Comparison of ENCODE assay signal across 9 mouse cellular contexts in the genomic region with DNA sequence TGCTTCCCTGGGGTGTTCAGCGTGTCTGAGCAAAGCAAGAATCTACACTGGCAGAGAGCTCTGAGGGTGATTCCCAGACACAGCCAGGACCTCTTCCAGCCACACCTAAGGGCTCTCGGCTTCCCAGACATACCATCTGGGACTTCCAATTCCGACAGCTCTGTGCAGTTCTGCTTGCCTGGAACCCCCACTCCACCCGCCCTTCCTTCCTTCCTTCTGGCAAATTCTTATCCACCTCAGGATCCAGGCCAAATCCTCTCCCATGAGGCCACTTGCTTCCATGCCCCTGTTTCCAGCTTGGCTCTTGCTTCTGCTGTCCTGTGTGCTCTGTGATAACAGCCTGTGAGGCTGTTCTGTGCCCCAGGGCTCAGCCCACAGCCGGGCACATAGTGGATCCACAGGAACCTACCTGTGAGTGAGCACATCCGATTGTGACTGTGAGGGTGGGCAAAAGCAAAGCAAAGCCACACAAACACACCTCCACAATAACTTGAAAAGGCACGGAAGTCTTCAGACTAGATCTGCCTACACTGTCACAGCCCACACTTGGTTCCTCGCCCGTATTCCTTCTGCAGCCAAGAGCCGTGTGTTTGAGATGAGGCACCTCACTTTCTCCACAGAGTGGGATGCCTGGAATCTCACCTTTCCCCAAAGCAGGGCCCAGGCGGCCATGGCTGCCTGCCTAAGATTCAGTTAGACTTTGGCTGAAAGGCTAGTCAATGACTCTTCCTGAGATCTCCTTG. TPM values are rescaled to one million over a fixed set of nuclear protein-coding genes. Genes with fewer than 3 reads are reported as not detected.
DNase-seq lines count a peak whose midpoint lies in the region; ATAC-seq lines count a peak whose summit lies in the region.
"Had no signal": no experiment of that assay in that cellular context is flagged by ENCODE, and none has a peak within 500 bp of the region (broad histone marks: within the 10 kb centered on the region; RNA-seq: fewer than 3 reads in every experiment).

No protein-coding gene starts in this region.

- H3K4me2 ChIP-seq in forebrain, embryonic 16.5 days (ENCODE audit: low read length), result no peak overlapping the region
- H3K4me2 ChIP-seq in forebrain, embryonic 13.5 days, result no peak overlapping the region
- H3K4me2 ChIP-seq: limb, embryonic 13.5 days had no signal

- peak; percentile 68 for ATAC-seq in forebrain, embryonic 16.5 days
- no peak; the same call in 1 of the 2 replicates for ATAC-seq in forebrain, embryonic 13.5 days
- no peak for ATAC-seq in megakaryocyte, adult 5-6 weeks (ENCODE audit: poor library complexity, severe bottlenecking)

- H3K9ac ChIP-seq in forebrain, embryonic 16.5 days (replicated peaks; ENCODE audit: low read depth, low read length), result no peak overlapping the region
- no peak overlapping the region for H3K9ac ChIP-seq in forebrain, embryonic 13.5 days
- H3K9ac ChIP-seq: limb, embryonic 13.5 days had no signal

- WGBS in forebrain, embryonic 16.5 days, result 76% methylated on average over 11 of the region's 11 CpGs
- WGBS in forebrain, embryonic 13.5 days, result 82% methylated on average over 11 of the region's 11 CpGs

- no peaks in the 10 kb centered on the region for H3K27me3 ChIP-seq in forebrain, embryonic 16.5 days (replicated peaks; ENCODE audit: control insufficient read depth, insufficient read depth, low read length)
- no peaks in the 10 kb centered on the region for H3K27me3 ChIP-seq in forebrain, embryonic 13.5 days
- H3K27me3 ChIP-seq: limb, embryonic 13.5 days had no signal

- H3K36me3 ChIP-seq in forebrain, embryonic 16.5 days (ENCODE audit: control insufficient read depth, insufficient read depth), result no peaks in the 10 kb centered on the region
- no peaks in the 10 kb centered on the region for H3K36me3 ChIP-seq in forebrain, embryonic 13.5 days (ENCODE audit: poor library complexity, severe bottlenecking)
- H3K36me3 ChIP-seq: limb, embryonic 13.5 days had no signal

- peak; percentile 37 for DNase-seq in urinary bladder, postnatal 14 days (ENCODE audit: low spot score)
- DNase-seq in urinary bladder, adult 18-20 months (ENCODE audit: low spot score in 2 of 2), result no peak
- peak; percentile 75 for DNase-seq in kidney, postnatal 14 days
- no peak for DNase-seq in natural killer cell, adult 2 months (ENCODE audit: low spot score in 2 of 2)
- no peak for DNase-seq in spleen, adult 12 weeks (ENCODE audit: low spot score)

- no peaks in the 10 kb centered on the region for H3K9me3 ChIP-seq in forebrain, embryonic 16.5 days (ENCODE audit: control insufficient read depth, low read length)
- peaks cover 6% of the 10 kb centered on the region; the same call in 1 of the 2 replicates for H3K9me3 ChIP-seq in forebrain, embryonic 13.5 days (replicated peaks)

- H3K4me3 ChIP-seq in forebrain, embryonic 16.5 days (replicated peaks; ENCODE audit: low read length), result no peak overlapping the region
- no peak overlapping the region for H3K4me3 ChIP-seq in forebrain, embryonic 13.5 days
- H3K4me3 ChIP-seq: limb, embryonic 13.5 days had no signal

- H3K27ac ChIP-seq in forebrain, embryonic 16.5 days (ENCODE audit: low read length), result peak overlapping the region; percentile 41
- no peak overlapping the region for H3K27ac ChIP-seq in forebrain, embryonic 13.5 days
- H3K27ac ChIP-seq: limb, embryonic 13.5 days had no signal

- peaks cover 18% of the 10 kb centered on the region for H3K4me1 ChIP-seq in forebrain, embryonic 16.5 days (replicated peaks; ENCODE audit: control insufficient read depth, insufficient read depth, low read length)
- no peaks in the 10 kb centered on the region for H3K4me1 ChIP-seq in forebrain, embryonic 13.5 days

RNA-seq across cellular contexts. Expression of a gene that starts 43.9 kb away (rescaled TPM):
- polyA plus RNA-seq in forebrain, embryonic 16.5 days (2015; fragmentation: Nextera tagmentation; extraction: Ambion mirVana), result 2.8 and 2.9 TPM in 2 replicates
- 2.3 and 2.4 TPM in 2 replicates for polyA plus RNA-seq in forebrain, embryonic 13.5 days (2015; fragmentation: Nextera tagmentation; extraction: Ambion mirVana)
- not detected in 2 replicates for total RNA-seq in megakaryocyte, adult 5-6 weeks (2015)
- total RNA-seq in megakaryocyte, adult 5-6 weeks (2017), result 0.04 TPM in 1 of 2 replicates, not detected in the other

Comparison
In these comparisons a context has a peak if more than half of its experiments do, and no peak if none do; other contexts are left out.
1. DNase-seq: peak in urinary bladder, postnatal 14 days (single experiment) and kidney, postnatal 14 days (single experiment); none in urinary bladder, adult 18-20 months (0 of 2), natural killer cell, adult 2 months (0 of 2) and spleen, adult 12 weeks (single experiment).